Mouse (Mus musculus) CH12.LX (cell line): ENCODE data around the gene Gm11077. TPM values are rescaled to one million over a fixed set of nuclear protein-coding genes. Genes with fewer than 3 reads are reported as not detected.

Experiments used
- DNase-seq: peaks from one replicate; pipeline ENCODE4 v3.0.0-alpha.2; 2013; ENCODE audit errors: extremely low read depth
- H3K27ac ChIP-seq: 2 replicates; pipeline ENCODE4 v1.5.1; 2012; ENCODE audit warnings: low read depth, mild to moderate bottlenecking, control low read depth, moderate library complexity; ENCODE audit not compliant: insufficient read depth
- H3K27me3 ChIP-seq: replicated peaks from 2 replicates; pipeline ENCODE3; 2012; ENCODE audit warnings: inconsistent platforms
- H3K36me3 ChIP-seq, 2 experiments: replicated peaks in 1 of 2; 2 replicates each; pipeline versions ENCODE3 to v1.6.1; 2012; ENCODE audit warnings: inconsistent platforms in 1 of 2, low read length in 1 of 2, mild to moderate bottlenecking in 1 of 2, mixed read lengths in 1 of 2, moderate library complexity in 1 of 2; ENCODE audit not compliant: control insufficient read depth in 1 of 2, insufficient read depth in 1 of 2
- H3K4me1 ChIP-seq, 2 experiments: 2 replicates each; pipeline ENCODE4 v1.6.1; 2012; ENCODE audit warnings: inconsistent platforms in 1 of 2, moderate library complexity in 1 of 2; ENCODE audit not compliant: insufficient read depth in 2 of 2, control insufficient read depth in 1 of 2
- H3K4me2 ChIP-seq: 2 replicates; pipeline ENCODE4 v1.6.1; 2012; ENCODE audit warnings: low read depth, mild to moderate bottlenecking, control low read depth; ENCODE audit not compliant: poor library complexity, insufficient read depth, severe bottlenecking
- H3K4me3 ChIP-seq, 3 experiments: fragments of 150-350 bp in 1 of 3; sonication (generic) in 1 of 3; replicated peaks in 1 of 3; 2 replicates each; pipeline versions ENCODE3 to v1.5.1; 2011 to 2012; ENCODE audit warnings: low read depth in 2 of 3, low read length in 2 of 3, mild to moderate bottlenecking in 2 of 3, moderate library complexity in 2 of 3, control low read depth in 1 of 3, improper control_type of control experiment in 1 of 3, inconsistent platforms in 1 of 3, mixed read lengths in 1 of 3; ENCODE audit not compliant: poor library complexity in 1 of 3
- H3K79me2 ChIP-seq: replicated peaks from 2 replicates; pipeline ENCODE4 v1.6.1; 2012; ENCODE audit warnings: mild to moderate bottlenecking, moderate library complexity; ENCODE audit not compliant: control insufficient read depth, poor library complexity, insufficient read depth, severe bottlenecking; ENCODE audit errors: extremely low read depth
- H3K9ac ChIP-seq: 2 replicates; pipeline ENCODE4 v1.6.1; 2012; ENCODE audit warnings: low read depth, mild to moderate bottlenecking, control low read depth, moderate library complexity; ENCODE audit not compliant: insufficient read depth
- H3K9me3 ChIP-seq: replicated peaks from 2 replicates; pipeline ENCODE3; 2012; ENCODE audit warnings: low read length, inconsistent platforms, mixed read lengths
- BHLHE40 ChIP-seq: IDR thresholded peaks from 2 replicates; pipeline ENCODE4 v1.6.1; 2011; ENCODE audit warnings: mild to moderate bottlenecking, low read depth, low read length, improper control_type of control experiment
- CHD1 ChIP-seq: IDR thresholded peaks from 2 replicates; pipeline ENCODE4 v1.6.1; 2012; ENCODE audit warnings: low read depth, low read length, improper control_type of control experiment, inconsistent platforms
- CHD2 ChIP-seq: IDR thresholded peaks from 2 replicates; pipeline ENCODE4 v1.6.1; 2011; ENCODE audit warnings: low read length, improper control_type of control experiment
- CTCF ChIP-seq, 2 experiments: IDR thresholded peaks in 1 of 2; conservative IDR thresholded peaks in 1 of 2; 2 replicates each; pipeline ENCODE4 v1.5.1; 2011 to 2012; ENCODE audit warnings: low read depth in 2 of 2, low read length in 2 of 2, improper control_type of control experiment in 1 of 2, inconsistent platforms in 1 of 2, mild to moderate bottlenecking in 1 of 2, moderate library complexity in 1 of 2
- E2F4 ChIP-seq: IDR thresholded peaks from 2 replicates; pipeline ENCODE4 v1.6.1; 2011; ENCODE audit warnings: low read depth, low read length, improper control_type of control experiment; ENCODE audit not compliant: insufficient replicate concordance
- ELF1 ChIP-seq: IDR thresholded peaks from 2 replicates; pipeline ENCODE4 v1.6.1; 2014; ENCODE audit warnings: low read depth, mild to moderate bottlenecking, inconsistent platforms, low read length, improper control_type of control experiment
- EP300 ChIP-seq: IDR thresholded peaks from 2 replicates; pipeline ENCODE4 v1.6.1; 2011; ENCODE audit warnings: low read length, improper control_type of control experiment
- ETS1 ChIP-seq: conservative IDR thresholded peaks from 2 replicates; pipeline ENCODE4 v1.6.1; 2012; ENCODE audit warnings: low read depth, mild to moderate bottlenecking, inconsistent platforms, low read length, improper control_type of control experiment, moderate library complexity
- GABPA ChIP-seq: IDR thresholded peaks from 2 replicates; pipeline ENCODE4 v1.6.1; 2012; ENCODE audit warnings: low read depth, low read length, improper control_type of control experiment, inconsistent platforms; ENCODE audit not compliant: insufficient replicate concordance
- HCFC1 ChIP-seq: IDR thresholded peaks from 2 replicates; pipeline ENCODE4 v1.6.1; 2012; ENCODE audit warnings: low read depth, mild to moderate bottlenecking, inconsistent platforms, low read length, improper control_type of control experiment
- IRF4 ChIP-seq: IDR thresholded peaks from 2 replicates; pipeline ENCODE4 v1.6.1; 2014; ENCODE audit warnings: low read depth, mild to moderate bottlenecking, inconsistent platforms, low read length, improper control_type of control experiment
- JUN ChIP-seq: IDR thresholded peaks from 2 replicates; pipeline ENCODE4 v1.6.1; 2011; ENCODE audit warnings: low read depth, mild to moderate bottlenecking, low read length, improper control_type of control experiment, moderate library complexity; ENCODE audit not compliant: insufficient read depth
- JUND ChIP-seq: conservative IDR thresholded peaks from 2 replicates; pipeline ENCODE4 v1.6.1; 2011; ENCODE audit warnings: low read depth, low read length, improper control_type of control experiment
- MAFK ChIP-seq: IDR thresholded peaks from 2 replicates; pipeline ENCODE4 v1.6.1; 2011; ENCODE audit warnings: low read length, improper control_type of control experiment; ENCODE audit not compliant: insufficient replicate concordance
- MAX ChIP-seq: IDR thresholded peaks from 2 replicates; pipeline ENCODE4 v1.6.1; 2011; ENCODE audit warnings: low read length, improper control_type of control experiment
- MEF2A ChIP-seq: IDR thresholded peaks from 2 replicates; pipeline ENCODE4 v1.6.1; 2014; ENCODE audit warnings: low read depth, mild to moderate bottlenecking, inconsistent platforms, low read length, improper control_type of control experiment, borderline replicate concordance
- MXI1 ChIP-seq: IDR thresholded peaks from 2 replicates; pipeline ENCODE4 v1.6.1; 2011; ENCODE audit warnings: mild to moderate bottlenecking, low read depth, low read length, improper control_type of control experiment
- MYC ChIP-seq: IDR thresholded peaks from 2 replicates; pipeline ENCODE4 v1.6.1; 2011; ENCODE audit warnings: low read depth, mild to moderate bottlenecking, improper control_type of control experiment, low read length
- NELFE ChIP-seq: IDR thresholded peaks from 2 replicates; pipeline ENCODE4 v1.6.1; 2011; ENCODE audit warnings: low read depth, low read length, improper control_type of control experiment
- NRF1 ChIP-seq: IDR thresholded peaks from 2 replicates; pipeline ENCODE4 v1.6.1; 2014; ENCODE audit warnings: low read depth, mild to moderate bottlenecking, inconsistent platforms, low read length, improper control_type of control experiment, moderate library complexity
- PAX5 ChIP-seq: IDR thresholded peaks from 2 replicates; pipeline ENCODE4 v1.6.1; 2012; ENCODE audit warnings: low read length, inconsistent platforms, mixed read lengths
- POLR2A ChIP-seq: IDR thresholded peaks from 2 replicates; pipeline ENCODE4 v1.6.1; 2011; ENCODE audit warnings: low read depth, mild to moderate bottlenecking, improper control_type of control experiment, low read length
- POLR2AphosphoS2 ChIP-seq: IDR thresholded peaks from 2 replicates; pipeline ENCODE4 v1.6.1; 2011; ENCODE audit warnings: low read depth, low read length, improper control_type of control experiment
- RAD21 ChIP-seq: IDR thresholded peaks from 2 replicates; pipeline ENCODE4 v1.6.1; 2011; ENCODE audit warnings: low read depth, mild to moderate bottlenecking, low read length, improper control_type of control experiment, moderate library complexity
- RCOR1 ChIP-seq: conservative IDR thresholded peaks from 2 replicates; pipeline ENCODE4 v1.6.1; 2012; ENCODE audit warnings: low read depth, mild to moderate bottlenecking, inconsistent platforms, low read length, improper control_type of control experiment
- SIN3A ChIP-seq: IDR thresholded peaks from 2 replicates; pipeline ENCODE4 v1.6.1; 2012; ENCODE audit warnings: low read length, improper control_type of control experiment, inconsistent platforms
- TBP ChIP-seq: conservative IDR thresholded peaks from 2 replicates; pipeline ENCODE4 v1.6.1; 2011; ENCODE audit warnings: low read depth, low read length, improper control_type of control experiment
- TCF12 ChIP-seq: IDR thresholded peaks from 2 replicates; pipeline ENCODE4 v1.6.1; 2014; ENCODE audit warnings: low read depth, mild to moderate bottlenecking, inconsistent platforms, low read length, improper control_type of control experiment
- UBTF ChIP-seq: IDR thresholded peaks from 2 replicates; pipeline ENCODE4 v1.6.1; 2012; ENCODE audit warnings: low read depth, mild to moderate bottlenecking, inconsistent platforms, low read length, improper control_type of control experiment, moderate library complexity
- USF2 ChIP-seq: conservative IDR thresholded peaks from 2 replicates; pipeline ENCODE4 v1.6.1; 2011; ENCODE audit warnings: low read depth, low read length, improper control_type of control experiment
- ZC3H11A ChIP-seq: IDR thresholded peaks from 2 replicates; pipeline ENCODE4 v1.6.1; 2012; ENCODE audit warnings: low read depth, mild to moderate bottlenecking, inconsistent platforms, low read length, improper control_type of control experiment
- ZKSCAN1 ChIP-seq: IDR thresholded peaks from 2 replicates; pipeline ENCODE4 v1.6.1; 2012; ENCODE audit warnings: low read depth, inconsistent platforms, low read length, improper control_type of control experiment, borderline replicate concordance
- ZMIZ1 ChIP-seq: IDR thresholded peaks from 2 replicates; pipeline ENCODE4 v1.6.1; 2012; ENCODE audit warnings: low read depth, mild to moderate bottlenecking, inconsistent platforms, low read length, improper control_type of control experiment
- ZNF384 ChIP-seq: IDR thresholded peaks from 2 replicates; pipeline ENCODE4 v1.6.1; 2012; ENCODE audit warnings: low read depth, low read length, improper control_type of control experiment, inconsistent platforms
- dilution Hi-C: fragments of 300-500 bp; cut with MboI; formaldehyde crosslinking; loops from 2 replicates; pipeline ENCODE4 v1.14.3; 2020; ENCODE audit warnings: low sequenced_read_pairs; ENCODE audit not compliant: extremely low pct_unique_long_range_greater_than_20kb, extremely low pct_ligation_motif_present
- in situ Hi-C: fragments of 300-500 bp; cut with MboI; formaldehyde crosslinking; loops from 3 replicates; pipeline ENCODE4 v1.14.3; 2019; ENCODE audit warnings: low sequenced_read_pairs, low pct_ligation_motif_present, low pct_unique_long_range_greater_than_20kb, mixed read lengths
- polyA plus RNA-seq: library from polyadenylated mRNA; unstranded; fragments of >175 nt; gene quantifications from 2 replicates; pipeline ENCODE4 v1.2.1, GENCODE M21; 2012; ENCODE audit warnings: low read depth; ENCODE audit not compliant: insufficient read length
- total RNA-seq, 2 experiments: library from RNA; depleted of rRNA; stranded (reverse); fragments of 300-350 nt in 1 of 2; fragments of >200 nt in 1 of 2; gene quantifications; 2 replicates each; pipeline ENCODE4 v1.2.3; 2012 to 2014

Gm11077 gene
- total and polyA plus RNA-seq, 3 experiments, result not detected

DNA sequence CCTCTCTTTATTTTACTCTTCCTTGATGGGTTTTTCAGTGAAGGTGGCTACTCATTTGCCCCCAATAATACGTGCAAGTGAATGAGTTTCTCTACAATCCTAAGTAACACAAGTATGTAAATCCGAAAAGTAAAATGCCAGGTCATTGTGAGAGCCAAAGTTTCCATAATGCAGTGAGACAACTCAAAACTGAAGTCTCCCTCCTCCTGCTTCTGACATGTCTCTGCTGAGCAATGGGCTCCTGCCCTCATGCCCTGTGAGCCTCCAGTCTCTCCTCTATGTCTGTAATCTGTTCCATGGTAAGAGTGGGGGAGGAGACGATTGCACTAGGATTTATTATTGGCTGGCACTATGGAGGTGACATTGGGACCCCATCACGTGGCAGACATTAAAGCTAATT is 71.5 kb downstream of the Gm11077 start:
- no peaks in the 10 kb centered on the region for H3K79me2 ChIP-seq
- H3K9me3 ChIP-seq, result peaks cover 4% of the 10 kb centered on the region
- H3K4me3 ChIP-seq, result no peak overlapping the region
- peak; percentile 92 for TF ChIP-seq EP300
- TF ChIP-seq UBTF, result no peak
- TF ChIP-seq NRF1, result no peak
- no peak for TF ChIP-seq HCFC1
- TF ChIP-seq ZC3H11A, result no peak
- TF ChIP-seq ETS1, result peak; percentile 19; the same call in 1 of the 2 replicates
- no peak for TF ChIP-seq TBP
- TF ChIP-seq MYC, result no peak
- TF ChIP-seq IRF4, result peak; percentile 93
- 0 out of 2 replicates have a peak, but pooled peaks have one; percentile 24 for TF ChIP-seq BHLHE40
- TF ChIP-seq CTCF (conservative IDR thresholded peaks at IDR 0.05 in 1 of 2, IDR thresholded peaks at IDR 0.05 in 1 of 2; ENCODE audit: low read depth in 2 of 2, low read length in 2 of 2), result no peak
- TF ChIP-seq GABPA, result no peak
- TF ChIP-seq TCF12, result 0 out of 2 replicates have a peak, but pooled peaks have one; percentile 20
- TF ChIP-seq MEF2A, result no peak
- no peak for TF ChIP-seq MAX
- no peak for TF ChIP-seq POLR2A
- TF ChIP-seq ZKSCAN1, result no peak
- TF ChIP-seq E2F4, result no peak
- TF ChIP-seq USF2, result no peak
- peak; percentile 60; the same call in 1 of the 2 replicates for TF ChIP-seq CHD2
- TF ChIP-seq PAX5, result no peak
- TF ChIP-seq MXI1, result no peak
- TF ChIP-seq NELFE, result no peak
- peak; percentile 75 for TF ChIP-seq JUN
- TF ChIP-seq ZMIZ1, result no peak
- TF ChIP-seq MAFK, result peak; percentile 60; the same call in 1 of the 2 replicates
- TF ChIP-seq RAD21, result no peak
- no peak for TF ChIP-seq POLR2AphosphoS2
- TF ChIP-seq RCOR1, result 0 out of 2 replicates have a peak, but pooled peaks have one; percentile 42
- TF ChIP-seq JUND, result peak; percentile 88
- no peak for TF ChIP-seq SIN3A
- TF ChIP-seq ZNF384, result no peak
- TF ChIP-seq ELF1, result no peak
- no peak for TF ChIP-seq CHD1
- TF ChIP-seq, all 38 proteins: peak for 10
- H3K4me2 ChIP-seq, result peak overlapping the region; percentile 15; the same call in 1 of the 2 replicates
- in situ Hi-C loops, result no loop called here
- no peak overlapping the region for H3K9ac ChIP-seq
- H3K36me3 ChIP-seq, result no peaks in the 10 kb centered on the region
- H3K27ac ChIP-seq, result no peak overlapping the region
- no peak for DNase-seq
- dilution Hi-C loops, result no loop called here
- H3K4me1 ChIP-seq, result peaks cover 9 to 13% of the 10 kb centered on the region in 2 experiments; a peak in 3 of 4 replicates
- H3K27me3 ChIP-seq, result no peaks in the 10 kb centered on the region
